Mouse (Mus musculus) midbrain, embryonic 11.5 days (tissue): ENCODE results near the gene Th. TPM values are rescaled to one million over a fixed set of nuclear protein-coding genes. Genes with fewer than 3 reads are reported as not detected.

Source experiments
- ATAC-seq: fragments of 200-750 bp; cut with Nextera tagmentation; 2 replicates; pipeline ENCODE4 v1.8.0; 2017; ENCODE audit warnings: moderate TSS enrichment, moderate library complexity; ENCODE audit not compliant: low FRiP score
- DNase-seq: peaks from one replicate; pipeline ENCODE4 v3.0.0; 2015; ENCODE audit warnings: low spot score; ENCODE audit errors: missing footprints
- H3K27ac ChIP-seq: fragments of 300-500 bp; sonication (generic); 2 replicates; pipeline ENCODE4 v1.5.1; 2014; ENCODE audit warnings: low read depth, low read length
- H3K27me3 ChIP-seq: fragments of 300-500 bp; sonication (generic); 2 replicates; pipeline ENCODE4 v1.6.1; 2014; ENCODE audit warnings: mild to moderate bottlenecking, low read length, moderate library complexity, mixed read lengths; ENCODE audit not compliant: control insufficient read depth, insufficient read depth
- H3K36me3 ChIP-seq: fragments of 300-500 bp; sonication (generic); 2 replicates; pipeline ENCODE4 v1.6.1; 2014; ENCODE audit warnings: mild to moderate bottlenecking, low read length, moderate library complexity, mixed read lengths; ENCODE audit not compliant: control insufficient read depth, insufficient read depth
- H3K4me1 ChIP-seq: fragments of 300-500 bp; sonication (generic); 2 replicates; pipeline ENCODE4 v1.6.1; 2014; ENCODE audit warnings: low read length; ENCODE audit not compliant: control insufficient read depth, insufficient read depth
- H3K4me2 ChIP-seq: fragments of 300-500 bp; sonication (generic); 2 replicates; pipeline ENCODE4 v1.6.1; 2014; ENCODE audit warnings: mild to moderate bottlenecking, moderate library complexity
- H3K4me3 ChIP-seq: fragments of 300-500 bp; sonication (generic); 2 replicates; pipeline ENCODE4 v1.5.1; 2014; ENCODE audit warnings: low read depth, low read length
- H3K9ac ChIP-seq: fragments of 300-500 bp; sonication (generic); 2 replicates; pipeline ENCODE4 v1.6.1; 2014; ENCODE audit warnings: low read length
- H3K9me3 ChIP-seq: fragments of 300-500 bp; sonication (generic); 2 replicates; pipeline ENCODE4 v1.6.1; 2016; ENCODE audit warnings: low read length; ENCODE audit not compliant: control insufficient read depth
- WGBS: fragments of 180-500 bp; shearing (Covaris S2); extraction: QIAGEN DNeasy Blood & Tissue Kit; methylation state at CpG from one replicate; pipeline ENCODE4 v1.1.7; 2014; 5-methylcytosine and 5-hydroxymethylcytosine counted together
- polyA plus RNA-seq: library from polyadenylated mRNA; unstranded; fragments of >200 nt; fragmentation: Nextera tagmentation; extraction: Ambion mirVana; gene quantifications from 2 replicates; pipeline ENCODE4 v1.2.1, GENCODE M21; 2014

Gene Th
- polyA plus RNA-seq, 1 experiment from 2014 or later = 11.7 TPM

DNA sequence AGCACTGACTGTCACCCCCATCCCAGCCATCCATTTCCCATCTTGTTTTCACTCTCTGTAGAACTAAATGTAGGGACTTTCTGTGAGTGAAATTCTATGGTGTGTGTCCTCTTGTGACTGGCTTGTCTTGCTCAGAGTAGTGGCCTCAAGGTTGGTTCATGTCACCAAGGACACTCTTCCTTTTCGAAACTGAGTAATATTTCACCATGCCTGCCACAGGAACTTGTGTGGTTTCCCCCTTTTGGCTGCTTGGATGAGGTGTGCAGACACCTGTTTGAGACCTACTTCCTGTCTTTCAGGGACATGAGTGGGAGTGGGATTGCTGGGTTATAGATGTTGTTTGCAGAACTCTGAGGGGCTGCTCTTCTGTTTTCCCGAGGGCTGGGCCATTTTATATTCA, 20.8 kb downstream of the Th start:
- WGBS = 74% methylated on average over 2 of the region's 2 CpGs
- H3K36me3 ChIP-seq = no peaks in the 10 kb centered on the region
- H3K27me3 ChIP-seq = no peaks in the 10 kb centered on the region
- DNase-seq (no peak), ATAC-seq (no peak)
- H3K9me3 ChIP-seq = no peaks in the 10 kb centered on the region
- no peaks in the 10 kb centered on the region for H3K4me1 ChIP-seq
- H3K27ac ChIP-seq = no peak overlapping the region
- no peak overlapping the region for H3K4me2 ChIP-seq
- H3K4me3 ChIP-seq = no peak overlapping the region
- no peak overlapping the region for H3K9ac ChIP-seq

DNA sequence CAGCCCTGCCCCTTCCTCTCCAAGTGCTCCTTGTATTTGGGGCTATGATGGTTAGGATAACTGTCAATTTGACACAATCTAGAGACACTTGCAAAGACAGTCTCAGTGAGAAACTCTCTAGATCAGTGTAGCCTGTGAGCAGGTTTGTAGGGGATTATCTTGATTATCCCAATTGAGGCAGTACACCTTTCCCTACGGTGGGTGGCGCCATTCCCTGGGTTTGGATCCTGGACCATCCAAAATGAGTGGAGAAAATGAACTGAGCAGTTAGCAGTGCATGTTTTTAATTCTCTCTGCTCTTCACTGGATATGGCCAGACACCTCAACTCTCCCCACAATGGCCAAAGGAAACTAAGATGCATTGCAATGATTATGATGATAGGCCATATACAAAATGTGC, 21.3 kb downstream of the Th start:
- Histone ChIP-seq H3K9me3 (no peaks in the 10 kb centered on the region), H3K4me3 (no peak overlapping the region), H3K4me2 (no peak overlapping the region), H3K9ac (no peak overlapping the region), H3K4me1 (no peaks in the 10 kb centered on the region), H3K27ac (no peak overlapping the region), H3K27me3 (no peaks in the 10 kb centered on the region), H3K36me3 (no peaks in the 10 kb centered on the region)
- WGBS = 26% methylated on average over 2 of the region's 2 CpGs
- DNase-seq (no peak), ATAC-seq (no peak)

DNA sequence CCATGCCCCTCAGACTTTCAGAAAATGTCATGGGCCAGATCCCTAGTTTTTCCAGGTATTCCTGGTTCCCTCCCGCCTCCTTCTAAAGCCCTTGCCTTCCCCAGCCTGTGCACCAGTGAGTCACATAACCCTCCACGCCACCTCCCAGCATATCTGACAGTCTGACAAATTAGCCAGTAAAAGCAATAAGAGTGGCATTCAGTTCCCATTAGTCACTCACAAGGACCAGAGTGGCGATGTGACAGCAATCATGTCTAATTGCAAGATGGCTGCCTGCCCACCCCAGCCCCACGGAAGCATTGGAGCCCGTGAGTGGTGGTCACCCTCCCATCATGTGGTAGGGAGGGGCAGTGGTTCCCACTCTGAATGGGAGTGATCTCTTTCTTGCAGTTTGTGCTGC, 25.3 kb downstream of the Th start:
- Histone ChIP-seq H3K4me2 (no peak overlapping the region), H3K4me1 (no peaks in the 10 kb centered on the region), H3K4me3 (no peak overlapping the region), H3K36me3 (no peaks in the 10 kb centered on the region), H3K9ac (no peak overlapping the region), H3K27me3 (no peaks in the 10 kb centered on the region), H3K27ac (no peak overlapping the region), H3K9me3 (no peaks in the 10 kb centered on the region)
- DNase-seq (no peak), ATAC-seq (no peak)
- WGBS = 81% methylated on average over 5 of the region's 5 CpGs

DNA sequence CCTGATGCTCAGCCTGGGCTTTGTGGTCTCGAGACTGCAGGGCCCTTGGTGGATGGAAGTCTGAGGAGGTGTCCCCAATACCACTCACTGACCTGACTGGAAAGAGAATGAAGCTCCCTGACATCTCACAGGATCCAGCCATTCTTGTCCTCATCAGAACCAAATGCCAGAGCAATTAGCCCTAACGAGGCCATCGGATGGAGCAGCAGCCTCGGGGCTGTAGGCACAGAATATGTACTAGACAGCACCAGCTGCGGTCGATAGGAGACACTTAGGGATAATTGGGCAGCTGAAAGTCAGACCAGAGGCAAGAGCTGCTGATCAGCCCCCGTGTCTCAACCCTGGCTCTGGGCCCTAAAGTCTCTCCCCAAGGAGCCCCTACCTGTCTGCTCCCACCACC, 26.6 kb downstream of the Th start:
- no peaks in the 10 kb centered on the region for H3K9me3 ChIP-seq
- no peaks in the 10 kb centered on the region for H3K36me3 ChIP-seq
- H3K27me3 ChIP-seq = no peaks in the 10 kb centered on the region
- H3K9ac ChIP-seq = no peak overlapping the region
- H3K4me2 ChIP-seq = no peak overlapping the region
- ATAC-seq = no peak
- no peak for DNase-seq
- WGBS = 72% methylated on average over 7 of the region's 7 CpGs
- no peak overlapping the region for H3K4me3 ChIP-seq
- H3K4me1 ChIP-seq = no peaks in the 10 kb centered on the region
- H3K27ac ChIP-seq = no peak overlapping the region; the same call in 1 of the 2 replicates

DNA sequence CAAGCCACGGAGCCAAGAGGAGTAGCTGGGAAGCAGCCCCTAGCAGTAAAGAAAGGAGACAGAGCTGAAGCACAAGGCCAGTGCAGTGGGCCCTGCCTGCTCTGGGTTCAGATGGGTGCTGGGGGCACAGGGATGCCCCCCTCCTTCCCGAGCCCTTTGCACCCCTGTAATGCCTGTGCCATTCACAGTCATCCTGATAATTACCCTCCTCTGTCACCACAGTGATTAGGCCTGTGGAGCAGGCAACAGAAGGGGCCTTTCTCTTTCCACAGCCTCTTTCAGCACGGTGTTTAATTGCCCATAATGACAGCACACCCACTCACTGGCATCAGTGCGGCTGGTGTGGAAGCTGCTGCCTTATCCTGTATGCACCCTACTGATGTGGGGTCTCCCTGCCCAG, 28.0 kb downstream of the Th start:
- peak overlapping the region; percentile 14; the same call in 1 of the 2 replicates for H3K27ac ChIP-seq
- DNase-seq = no peak
- 0 out of 2 replicates have a peak, but pooled peaks have one; percentile 27 for ATAC-seq
- H3K4me3 ChIP-seq = no peak overlapping the region
- no peak overlapping the region for H3K9ac ChIP-seq
- H3K36me3 ChIP-seq = no peaks in the 10 kb centered on the region
- H3K4me1 ChIP-seq = no peaks in the 10 kb centered on the region
- WGBS = 38% methylated on average over 4 of the region's 4 CpGs
- H3K9me3 ChIP-seq = no peaks in the 10 kb centered on the region
- H3K27me3 ChIP-seq = no peaks in the 10 kb centered on the region; the same call in 1 of the 2 replicates
- no peak overlapping the region for H3K4me2 ChIP-seq

DNA sequence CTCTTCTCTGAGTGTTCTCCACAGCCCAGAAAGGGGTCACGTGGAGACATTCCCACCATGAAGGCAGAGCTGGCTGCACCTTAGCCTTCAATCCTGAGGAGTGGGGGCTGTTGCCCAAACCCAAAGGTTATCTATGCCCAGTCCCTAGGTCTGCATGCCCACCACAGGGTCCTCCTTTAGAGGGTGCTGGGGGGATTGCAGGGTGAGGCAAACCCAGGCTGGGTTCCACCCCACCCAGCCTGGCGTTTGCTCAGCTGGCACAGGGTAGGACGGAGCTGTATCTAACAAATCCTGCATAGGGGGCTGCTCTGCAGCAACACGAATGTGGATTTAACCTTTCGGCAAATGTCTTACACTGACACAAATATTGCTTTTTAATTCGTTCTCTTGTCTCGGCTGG, 29.2 kb downstream of the Th start:
- Histone ChIP-seq H3K4me2 (no peak overlapping the region), H3K27me3 (no peaks in the 10 kb centered on the region; the same call in 1 of the 2 replicates), H3K9ac (no peak overlapping the region), H3K36me3 (no peaks in the 10 kb centered on the region), H3K9me3 (no peaks in the 10 kb centered on the region), H3K4me1 (no peaks in the 10 kb centered on the region), H3K4me3 (no peak overlapping the region), H3K27ac (no peak overlapping the region)
- DNase-seq (no peak), ATAC-seq (no peak)
- WGBS = 65% methylated on average over 7 of the region's 7 CpGs

DNA sequence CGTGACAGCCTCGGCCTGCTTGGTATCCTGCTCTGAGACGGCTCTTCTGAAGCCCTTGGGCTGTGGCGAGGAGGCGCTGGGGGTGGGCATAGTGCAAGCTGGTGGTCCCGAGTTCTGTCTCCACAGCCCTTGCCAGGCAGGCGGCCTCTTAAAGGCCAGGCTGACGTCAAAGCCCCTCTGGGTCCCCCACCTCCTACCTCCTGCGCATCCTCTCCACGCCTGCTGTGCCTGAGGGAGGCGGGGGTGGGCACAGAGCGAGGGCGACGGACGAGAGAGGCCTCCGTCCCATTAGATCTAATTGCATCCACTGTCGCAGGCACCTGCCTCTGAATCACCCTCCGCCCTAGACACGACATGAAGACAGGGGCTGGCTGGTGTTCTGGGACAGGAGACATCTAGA, 31.1 kb downstream of the Th start:
- Histone ChIP-seq H3K4me1 (no peaks in the 10 kb centered on the region), H3K27ac (no peak overlapping the region), H3K27me3 (no peaks in the 10 kb centered on the region; the same call in 1 of the 2 replicates), H3K4me3 (no peak overlapping the region), H3K9ac (no peak overlapping the region), H3K36me3 (no peaks in the 10 kb centered on the region), H3K9me3 (no peaks in the 10 kb centered on the region), H3K4me2 (no peak overlapping the region)
- ATAC-seq (no peak), DNase-seq (no peak)
- 58% methylated on average over 19 of the region's 19 CpGs for WGBS

DNA sequence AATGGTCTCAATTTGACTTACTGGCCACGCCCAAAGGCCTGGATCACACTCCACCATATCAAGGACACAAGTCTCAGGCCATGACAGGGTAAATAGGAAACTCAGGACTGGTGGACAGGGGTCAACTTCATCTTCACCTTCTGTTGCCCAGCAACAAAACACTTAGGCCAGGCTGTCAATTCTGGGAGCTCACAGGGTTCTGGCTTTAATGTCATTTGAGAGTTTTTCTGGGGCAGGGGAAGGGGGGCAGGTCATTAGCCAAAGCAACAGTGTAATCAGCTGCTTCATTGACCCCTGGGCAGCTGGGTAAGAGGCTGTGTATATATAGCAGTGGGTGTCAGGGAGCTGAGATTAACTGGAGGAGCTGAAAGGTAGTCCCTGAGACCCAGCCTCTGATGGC, 33.5 kb downstream of the Th start:
- H3K9ac ChIP-seq = no peak overlapping the region
- WGBS = 67% methylated on average over 1 of the region's 1 CpGs
- H3K27me3 ChIP-seq = no peaks in the 10 kb centered on the region; the same call in 1 of the 2 replicates
- ATAC-seq = no peak
- H3K4me3 ChIP-seq = no peak overlapping the region
- no peaks in the 10 kb centered on the region for H3K4me1 ChIP-seq
- H3K36me3 ChIP-seq = no peaks in the 10 kb centered on the region
- no peak overlapping the region for H3K27ac ChIP-seq
- H3K4me2 ChIP-seq = no peak overlapping the region
- no peaks in the 10 kb centered on the region for H3K9me3 ChIP-seq
- no peak for DNase-seq

DNA sequence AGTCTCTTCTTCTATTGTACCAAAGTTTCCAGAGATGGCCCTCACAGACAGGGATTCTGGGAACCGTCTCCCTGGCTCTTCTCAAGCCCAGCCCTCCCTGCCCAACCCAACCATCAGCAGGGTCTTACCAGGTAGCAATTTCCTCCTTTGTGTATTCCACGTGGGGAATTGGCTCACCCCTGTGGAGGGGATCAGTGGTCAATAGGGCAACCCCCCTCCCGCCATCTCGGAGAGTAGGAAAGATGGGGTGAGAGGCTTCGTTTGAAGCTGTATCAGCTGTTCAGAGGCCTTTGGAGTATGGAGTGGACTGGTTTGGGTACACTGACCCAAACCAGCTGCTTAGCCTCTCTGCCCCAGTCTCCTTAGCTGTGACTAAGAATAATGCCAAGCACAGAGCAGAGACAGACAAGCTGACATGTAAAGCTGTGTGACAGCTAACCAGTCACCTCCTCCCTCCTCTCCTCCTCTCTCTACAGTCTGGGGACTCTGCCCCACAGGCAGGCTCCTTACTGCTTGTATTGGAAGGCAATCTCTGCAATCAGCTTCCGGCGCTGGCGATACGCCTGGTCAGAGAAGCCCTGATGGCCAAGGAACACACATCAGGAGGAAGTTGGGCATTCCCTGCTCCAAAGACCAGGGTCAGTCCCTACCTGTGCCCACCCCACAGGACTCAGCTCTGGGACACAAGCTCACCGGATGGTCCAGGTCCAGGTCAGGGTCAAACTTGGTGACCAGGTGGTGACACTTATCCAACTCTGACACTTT, 34.8 kb downstream of the Th start:
- no peaks in the 10 kb centered on the region; the same call in 1 of the 2 replicates for H3K27me3 ChIP-seq
- WGBS = 73% methylated on average over 10 of the region's 10 CpGs
- ATAC-seq (no peak), DNase-seq (no peak)
- H3K4me1 ChIP-seq = no peaks in the 10 kb centered on the region
- H3K9ac ChIP-seq = no peak overlapping the region
- H3K36me3 ChIP-seq = no peaks in the 10 kb centered on the region
- H3K9me3 ChIP-seq = no peaks in the 10 kb centered on the region
- no peak overlapping the region for H3K4me2 ChIP-seq
- H3K27ac ChIP-seq = no peak overlapping the region
- H3K4me3 ChIP-seq = no peak overlapping the region
